Mouse (Mus musculus): ENCODE measurements around the gene Gm20388. TPM values are rescaled to one million over a fixed set of nuclear protein-coding genes. Genes with fewer than 3 reads are reported as not detected.

Gene Gm20388
- polyA plus RNA-seq, 1 experiment from 2014 or later, result 2.5 TPM

- H3K27ac ChIP-seq, result no peak overlapping the region
- 92% methylated on average over 3 of the region's 3 CpGs for WGBS
- H3K9me3 ChIP-seq (replicated peaks), result no peaks in the 10 kb centered on the region
- peaks cover 10% of the 10 kb centered on the region for H3K4me1 ChIP-seq
- DNase-seq (ENCODE audit: low spot score), result no peak
- no peak overlapping the region for H3K4me3 ChIP-seq
- peaks cover 25% of the 10 kb centered on the region for H3K27me3 ChIP-seq (ENCODE audit: low read depth, poor library complexity, severe bottlenecking)
- no peaks in the 10 kb centered on the region for H3K36me3 ChIP-seq
Observed at GRCm38 (mm10) chr8:123337475-123337874, 3426.8 kb downstream of the Gm20388 start.

GRCm38 (mm10) chr8:123340071-123340470, 3429.4 kb downstream of the Gm20388 start:
- no peaks in the 10 kb centered on the region for H3K36me3 ChIP-seq
- no peak for DNase-seq (ENCODE audit: low spot score)
- no peaks in the 10 kb centered on the region for H3K9me3 ChIP-seq (replicated peaks)
- H3K4me1 ChIP-seq, result 0 out of 2 replicates have a peak, but pooled peaks cover 5% of the 10 kb centered on the region
- H3K27ac ChIP-seq, result no peak overlapping the region
- H3K4me3 ChIP-seq, result no peak overlapping the region
- WGBS, result 95% methylated on average over 4 of the region's 4 CpGs
- no peaks in the 10 kb centered on the region for H3K27me3 ChIP-seq (ENCODE audit: low read depth, poor library complexity, severe bottlenecking)

GRCm38 (mm10) chr8:123341040-123342015, 3430.7 kb downstream of the Gm20388 start:
- no peak for DNase-seq (ENCODE audit: low spot score)
- H3K4me3 ChIP-seq, result no peak overlapping the region
- WGBS, result 89% methylated on average over 27 of the region's 27 CpGs
- no peak overlapping the region for H3K27ac ChIP-seq
- H3K27me3 ChIP-seq (ENCODE audit: low read depth, poor library complexity, severe bottlenecking), result no peaks in the 10 kb centered on the region
- 0 out of 2 replicates have a peak, but pooled peaks cover 5% of the 10 kb centered on the region for H3K4me1 ChIP-seq
- no peaks in the 10 kb centered on the region for H3K36me3 ChIP-seq
- no peaks in the 10 kb centered on the region for H3K9me3 ChIP-seq (replicated peaks)

GRCm38 (mm10) chr8:123342253-123342652, 3431.6 kb downstream of the Gm20388 start:
- 85% methylated on average over 8 of the region's 8 CpGs for WGBS
- no peaks in the 10 kb centered on the region for H3K36me3 ChIP-seq
- DNase-seq (ENCODE audit: low spot score), result no peak

GRCm38 (mm10) chr8:123342911-123343310, 3432.3 kb downstream of the Gm20388 start:
- H3K4me3 ChIP-seq, result no peak overlapping the region

More at GRCm38 (mm10) chr8:123342253-123342652, 3431.6 kb downstream of the Gm20388 start:
- Histone ChIP-seq H3K27ac (no peak overlapping the region), H3K4me3 (no peak overlapping the region), H3K9me3 (replicated peaks) (no peaks in the 10 kb centered on the region), H3K4me1 (0 out of 2 replicates have a peak, but pooled peaks cover 5% of the 10 kb centered on the region), H3K27me3 (ENCODE audit: low read depth, poor library complexity, severe bottlenecking) (no peaks in the 10 kb centered on the region)

GRCm38 (mm10) chr8:123343422-123343821, 3432.8 kb downstream of the Gm20388 start:
- Histone ChIP-seq H3K27ac (no peak overlapping the region), H3K9me3 (replicated peaks) (no peaks in the 10 kb centered on the region), H3K36me3 (no peaks in the 10 kb centered on the region), H3K4me1 (peaks cover 14% of the 10 kb centered on the region), H3K27me3 (ENCODE audit: low read depth, poor library complexity, severe bottlenecking) (no peaks in the 10 kb centered on the region), H3K4me3 (no peak overlapping the region)
- WGBS, result 90% methylated on average over 12 of the region's 12 CpGs
- no peak for DNase-seq (ENCODE audit: low spot score)

More at GRCm38 (mm10) chr8:123342911-123343310, 3432.3 kb downstream of the Gm20388 start:
- DNase-seq (ENCODE audit: low spot score), result no peak
- Histone ChIP-seq H3K9me3 (replicated peaks) (no peaks in the 10 kb centered on the region), H3K27me3 (ENCODE audit: low read depth, poor library complexity, severe bottlenecking) (no peaks in the 10 kb centered on the region), H3K4me1 (peaks cover 9% of the 10 kb centered on the region), H3K36me3 (no peaks in the 10 kb centered on the region), H3K27ac (no peak overlapping the region)
- WGBS, result 80% methylated on average over 7 of the region's 7 CpGs

GRCm38 (mm10) chr8:123345135-123345534, 3434.5 kb downstream of the Gm20388 start:
- no peaks in the 10 kb centered on the region for H3K27me3 ChIP-seq (ENCODE audit: low read depth, poor library complexity, severe bottlenecking)
- H3K4me3 ChIP-seq, result no peak overlapping the region
- H3K27ac ChIP-seq, result no peak overlapping the region
- no peak for DNase-seq (ENCODE audit: low spot score)
- no peaks in the 10 kb centered on the region for H3K9me3 ChIP-seq (replicated peaks)
- WGBS, result 90% methylated on average over 8 of the region's 8 CpGs
- H3K36me3 ChIP-seq, result no peaks in the 10 kb centered on the region
- H3K4me1 ChIP-seq, result peaks cover 22% of the 10 kb centered on the region

- 86% methylated on average over 6 of the region's 6 CpGs for WGBS
- Histone ChIP-seq H3K9me3 (replicated peaks) (no peaks in the 10 kb centered on the region), H3K4me1 (peaks cover 22% of the 10 kb centered on the region), H3K4me3 (no peak overlapping the region), H3K36me3 (no peaks in the 10 kb centered on the region), H3K27me3 (ENCODE audit: low read depth, poor library complexity, severe bottlenecking) (no peaks in the 10 kb centered on the region), H3K27ac (no peak overlapping the region)
- DNase-seq (ENCODE audit: low spot score), result no peak
Observed at GRCm38 (mm10) chr8:123345856-123346255, 3435.2 kb downstream of the Gm20388 start.

GRCm38 (mm10) chr8:123347293-123347692, 3436.7 kb downstream of the Gm20388 start:
- Histone ChIP-seq H3K27ac (no peak overlapping the region), H3K36me3 (no peaks in the 10 kb centered on the region), H3K27me3 (ENCODE audit: low read depth, poor library complexity, severe bottlenecking) (no peaks in the 10 kb centered on the region), H3K9me3 (replicated peaks) (no peaks in the 10 kb centered on the region), H3K4me1 (peaks cover 22% of the 10 kb centered on the region), H3K4me3 (no peak overlapping the region)
- WGBS, result 79% methylated on average over 2 of the region's 2 CpGs
- DNase-seq (ENCODE audit: low spot score), result no peak

- DNase-seq (ENCODE audit: low spot score), result peak; percentile 41
- H3K36me3 ChIP-seq, result no peaks in the 10 kb centered on the region
- 49% methylated on average over 9 of the region's 9 CpGs for WGBS
- no peaks in the 10 kb centered on the region for H3K9me3 ChIP-seq (replicated peaks)
- H3K27ac ChIP-seq, result no peak overlapping the region
- no peak overlapping the region for H3K4me3 ChIP-seq
- H3K4me1 ChIP-seq, result peaks cover 26% of the 10 kb centered on the region
- H3K27me3 ChIP-seq (ENCODE audit: low read depth, poor library complexity, severe bottlenecking), result peaks cover 5% of the 10 kb centered on the region; the same call in 1 of the 2 replicates
Observed at GRCm38 (mm10) chr8:123348237-123348843, 3437.7 kb downstream of the Gm20388 start.

- no peak for DNase-seq (ENCODE audit: low spot score)
- peaks cover 24% of the 10 kb centered on the region for H3K4me1 ChIP-seq
- peaks cover 12% of the 10 kb centered on the region; the same call in 1 of the 2 replicates for H3K27me3 ChIP-seq (ENCODE audit: low read depth, poor library complexity, severe bottlenecking)
- H3K27ac ChIP-seq, result no peak overlapping the region
- H3K36me3 ChIP-seq, result no peaks in the 10 kb centered on the region
- WGBS, result 86% methylated on average over 4 of the region's 4 CpGs
- H3K4me3 ChIP-seq, result no peak overlapping the region
- H3K9me3 ChIP-seq (replicated peaks), result no peaks in the 10 kb centered on the region
Observed at GRCm38 (mm10) chr8:123349073-123349472, 3438.4 kb downstream of the Gm20388 start.

GRCm38 (mm10) chr8:123352118-123352517, 3441.5 kb downstream of the Gm20388 start:
- H3K27ac ChIP-seq, result no peak overlapping the region
- 88% methylated on average over 12 of the region's 12 CpGs for WGBS
- H3K27me3 ChIP-seq (ENCODE audit: low read depth, poor library complexity, severe bottlenecking), result peaks cover 15% of the 10 kb centered on the region; the same call in 1 of the 2 replicates

GRCm38 (mm10) chr8:123352786-123353185, 3442.1 kb downstream of the Gm20388 start:
- WGBS, result 69% methylated on average over 13 of the region's 13 CpGs
- DNase-seq (ENCODE audit: low spot score), result peak; percentile 42
- Histone ChIP-seq H3K27me3 (ENCODE audit: low read depth, poor library complexity, severe bottlenecking) (peaks cover 15% of the 10 kb centered on the region; the same call in 1 of the 2 replicates), H3K9me3 (replicated peaks) (no peaks in the 10 kb centered on the region), H3K36me3 (no peaks in the 10 kb centered on the region), H3K4me3 (no peak overlapping the region), H3K27ac (no peak overlapping the region), H3K4me1 (peaks cover 21% of the 10 kb centered on the region)

More at GRCm38 (mm10) chr8:123352118-123352517, 3441.5 kb downstream of the Gm20388 start:
- no peak for DNase-seq (ENCODE audit: low spot score)
- H3K9me3 ChIP-seq (replicated peaks), result no peaks in the 10 kb centered on the region
- H3K36me3 ChIP-seq, result no peaks in the 10 kb centered on the region
- H3K4me1 ChIP-seq, result peaks cover 24% of the 10 kb centered on the region
- no peak overlapping the region for H3K4me3 ChIP-seq
